Mouse (Mus musculus): ENCODE measurements around the gene Hck.
A peak's percentile ranks its signal among the peaks of the same experiment; 100 is the strongest.

- peak; percentile 8; the same call in 1 of the 2 replicates for TF ChIP-seq CTCF (IDR thresholded peaks at IDR 0.05; ENCODE audit: extremely low read depth, insufficient read depth, insufficient read length, insufficient replicate concordance)
- no peak for TF ChIP-seq POLR2A (IDR thresholded peaks at IDR 0.05; ENCODE audit: low read depth, low read length)
Observed at GRCm38 (mm10) chr2:153157270-153157669, 49.0 kb downstream of the Hck start.

Data from spleen, adult 2 months (tissue).